Comparison of ENCODE assay signal across 8 mouse cellular contexts in the genomic region with DNA sequence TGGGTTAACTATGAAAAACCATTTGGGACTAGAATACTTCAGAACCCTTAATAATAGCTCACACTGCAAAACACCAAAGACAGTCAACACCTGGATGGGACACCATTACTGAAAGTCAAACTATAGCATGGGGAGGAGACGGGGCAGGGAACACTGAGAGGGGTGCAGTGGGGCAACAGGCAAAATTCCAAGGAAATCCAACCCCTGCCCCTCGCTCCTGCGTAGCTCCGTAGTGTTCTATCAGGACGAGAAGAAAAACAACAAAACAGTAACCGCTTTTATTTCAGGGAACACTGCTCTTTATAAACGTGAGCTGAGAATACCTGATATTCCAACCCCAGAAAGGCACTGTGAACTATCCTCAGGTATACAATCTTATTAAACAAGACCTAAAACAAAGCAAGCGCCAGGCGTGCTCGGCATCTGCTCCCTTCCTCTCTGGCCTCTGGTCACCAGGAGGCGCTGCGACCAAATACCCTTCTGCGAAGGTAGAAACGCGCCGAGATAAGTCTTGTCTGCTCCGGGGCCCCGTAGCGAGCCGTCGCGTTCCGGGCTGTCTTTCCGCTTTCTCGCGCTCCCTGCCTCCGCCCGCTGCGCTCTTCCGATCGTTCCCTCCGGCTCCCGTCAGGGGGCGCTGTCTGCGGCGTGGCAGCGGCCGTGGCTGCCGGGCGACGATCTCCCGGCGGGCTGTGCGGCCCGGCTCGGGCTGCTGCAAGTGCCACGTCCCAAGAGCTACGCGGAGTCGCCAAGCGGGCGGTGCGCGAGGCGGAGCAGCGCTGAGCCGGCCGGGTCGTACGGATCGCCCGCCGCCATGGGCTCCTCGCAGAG. TPM values are rescaled to one million over a fixed set of nuclear protein-coding genes. Genes with fewer than 3 reads are reported as not detected.
A peak's percentile ranks its signal among the peaks of the same experiment; 100 is the strongest.
DNase-seq lines count a peak whose midpoint lies in the region; ATAC-seq lines count a peak whose summit lies in the region.

Gene Gorasp2 (plus strand): TSS at position 690 of the 828 bp plus-strand sequence.

- peak; percentile 91 for DNase-seq in WW6 (ENCODE audit: low read depth, low spot score)
- DNase-seq in cerebellum, postnatal 4 days (ENCODE audit: low spot score in 2 of 2), result peak; percentile 91 to 96
- DNase-seq in gastrocnemius, adult 18-20 months (ENCODE audit: low spot score), result peak; percentile 95
- DNase-seq in left cerebral cortex, adult 18-20 months (ENCODE audit: low spot score in 2 of 2), result peak; percentile 98 to 99
- DNase-seq in right cerebral cortex, adult 18-20 months, result peak; percentile 97
- DNase-seq in urinary bladder, postnatal 10 days (ENCODE audit: low spot score), result peak; percentile 88

- peaks cover 44% of the 10 kb centered on the region for H3K79me2 ChIP-seq in macrophage (ENCODE audit: inconsistent target)

- ATAC-seq in hindbrain, embryonic 16.5 days, result peak; percentile 97

- H3K4me1 ChIP-seq in hindbrain, embryonic 16.5 days (ENCODE audit: control insufficient read depth, insufficient read depth, low read depth, low read length), result peaks cover 11% of the 10 kb centered on the region

- peak within 1 kb of the TSS; percentile 80 for H3K4me2 ChIP-seq in hindbrain, embryonic 16.5 days (ENCODE audit: low read length)

- H3K9me3 ChIP-seq in hindbrain, embryonic 16.5 days (ENCODE audit: control insufficient read depth, low read length), result no peaks in the 10 kb centered on the region

- H3K4me3 ChIP-seq in hindbrain, embryonic 16.5 days (ENCODE audit: low read length), result peak within 1 kb of the TSS; percentile 97
- H3K4me3 ChIP-seq in macrophage (ENCODE audit: inconsistent target), result peak within 1 kb of the TSS; percentile 97

- H3K27me3 ChIP-seq in hindbrain, embryonic 16.5 days (replicated peaks; ENCODE audit: control insufficient read depth, insufficient read depth, low read length), result no peaks in the 10 kb centered on the region

- H3K36me3 ChIP-seq in hindbrain, embryonic 16.5 days (ENCODE audit: control insufficient read depth, insufficient read depth, low read length), result no peaks in the 10 kb centered on the region
- H3K36me3 ChIP-seq in macrophage (ENCODE audit: inconsistent target), result no peaks in the 10 kb centered on the region

- WGBS in hindbrain, embryonic 16.5 days, result under 1% methylated on average over 56 of the region's 64 CpGs
- WGBS in macrophage (ENCODE audit: missing documents), result 3% methylated on average over 49 of the region's 64 CpGs

- H3K27ac ChIP-seq in hindbrain, embryonic 16.5 days (ENCODE audit: low read depth, low read length), result peak within 1 kb of the TSS; percentile 89
- peak within 1 kb of the TSS; percentile 55 for H3K27ac ChIP-seq in macrophage

- peak within 1 kb of the TSS; percentile 98 for H3K9ac ChIP-seq in hindbrain, embryonic 16.5 days (ENCODE audit: low read depth, low read length)

RNA-seq across cellular contexts. Expression of gene Gorasp2, which starts in this region (rescaled TPM):
- total RNA-seq in gastrocnemius, adult 18-20 months (2021), result 10 to 100 TPM; 78.6 to 81.0 TPM
- 141 and 150 TPM in 2 replicates for polyA plus RNA-seq in hindbrain, embryonic 16.5 days (2015; fragmentation: Nextera tagmentation; extraction: Ambion mirVana)
- 100 to 1,000 TPM in 1 of 2 experiments, 10 to 100 TPM in 1; 98.9 to 102 TPM for total RNA-seq in left cerebral cortex, adult 18-20 months (2021)
- total RNA-seq in macrophage (2018; cell fraction: chromatin; rRNA removed), result 10 to 100 TPM; 16.6 to 46.0 (median 26.3) TPM
- 10 to 100 TPM; 59.1 to 80.9 (median 67.1) TPM for total RNA-seq in macrophage (2018; cell fraction: cytosol; rRNA removed)
- 10 to 100 TPM; 21.7 to 44.2 (median 31.6) TPM for total RNA-seq in macrophage (2018; cell fraction: nucleus; rRNA removed)
- polyA plus RNA-seq in macrophage (2018), result 65.3 to 147 TPM (median 80.0 TPM) in 3 replicates

Comparison
In these comparisons a context has a peak if more than half of its experiments do, and no peak if none do; other contexts are left out.
1. Peak in every context shown above with its lines: DNase-seq, ATAC-seq, H3K4me3 ChIP-seq and H3K27ac ChIP-seq.